Mouse (Mus musculus) layer of hippocampus, postnatal 14 days (tissue): ENCODE measurements around the gene Urah. TPM values are rescaled to one million over a fixed set of nuclear protein-coding genes. Genes with fewer than 3 reads are reported as not detected.
A peak's percentile ranks its signal among the peaks of the same experiment; 100 is the strongest.

Experiments used
- DNase-seq, 2 experiments: peaks; one replicate each; pipeline ENCODE4 v3.0.0; 2021 to 2022; ENCODE audit warnings: low spot score in 2 of 2, mixed read lengths in 1 of 2
- total RNA-seq, 2 experiments: library from RNA; stranded (reverse); gene quantifications; 2 replicates each; pipeline ENCODE4 v1.2.3; 2021

Gene Urah
- total RNA-seq, 2 experiments from 2014 or later, result 1.0 TPM; not detected in 1

DNA sequence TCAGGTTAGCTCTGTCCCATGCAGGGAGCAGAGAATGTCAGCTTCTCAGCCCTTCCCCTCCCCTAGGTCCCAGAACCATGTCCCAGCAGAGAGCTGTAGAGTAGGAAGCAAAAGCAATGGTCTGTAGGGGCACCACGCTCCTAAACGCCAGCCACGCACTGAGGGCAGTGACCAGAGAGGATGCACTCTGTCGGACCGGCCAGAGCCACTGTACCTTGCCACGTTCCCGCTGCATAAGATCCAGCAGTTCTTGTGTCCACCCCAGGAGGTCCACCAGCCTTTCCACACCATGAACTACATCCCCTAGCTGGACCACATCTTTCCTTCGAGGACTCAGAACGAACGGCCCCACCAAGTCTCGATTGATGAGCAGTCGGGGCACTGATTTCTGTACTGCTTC is 29.9 kb downstream of the Urah start:
- DNase-seq, result no peak

DNA sequence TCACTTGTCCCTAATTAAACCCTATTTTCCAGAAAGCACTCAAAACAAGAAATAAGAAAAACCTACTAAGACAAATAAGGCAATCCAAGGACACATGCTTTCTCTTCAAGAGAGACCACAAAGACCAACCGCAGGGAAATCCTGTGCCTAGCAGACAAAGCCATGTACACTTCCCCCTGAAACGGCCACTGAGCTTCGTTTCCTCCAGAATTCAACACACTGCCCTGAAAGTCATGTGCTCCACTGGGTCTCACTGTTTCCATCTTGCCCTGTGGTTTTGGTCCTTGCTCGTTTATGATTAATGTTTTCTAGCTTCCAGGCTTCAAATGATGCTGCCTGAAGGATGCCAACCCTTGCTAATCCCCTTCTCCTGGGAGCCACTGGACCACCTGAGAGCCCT is 39.4 kb downstream of the Urah start:
- DNase-seq, result no peak

DNA sequence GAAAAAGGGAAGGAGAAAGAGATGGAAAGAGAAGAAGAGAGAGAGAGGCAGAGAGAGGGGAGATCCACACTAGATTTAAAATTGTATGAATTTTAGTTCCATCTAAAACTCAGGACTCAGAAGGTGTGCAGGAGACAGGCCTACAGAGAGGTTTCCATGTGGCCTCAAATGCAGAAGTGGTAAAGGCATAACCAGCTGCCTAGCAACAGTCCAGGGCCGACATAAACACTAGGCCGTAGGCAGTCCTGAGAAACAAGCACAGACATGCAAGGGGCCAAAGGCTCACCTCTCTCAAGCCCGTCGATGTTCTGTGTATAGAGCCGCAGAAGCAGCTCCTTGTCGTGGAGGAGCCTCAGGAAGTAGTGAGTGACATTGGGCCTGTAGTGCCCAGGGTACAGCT is 42.5 kb downstream of the Urah start:
- DNase-seq, result no peak

DNA sequence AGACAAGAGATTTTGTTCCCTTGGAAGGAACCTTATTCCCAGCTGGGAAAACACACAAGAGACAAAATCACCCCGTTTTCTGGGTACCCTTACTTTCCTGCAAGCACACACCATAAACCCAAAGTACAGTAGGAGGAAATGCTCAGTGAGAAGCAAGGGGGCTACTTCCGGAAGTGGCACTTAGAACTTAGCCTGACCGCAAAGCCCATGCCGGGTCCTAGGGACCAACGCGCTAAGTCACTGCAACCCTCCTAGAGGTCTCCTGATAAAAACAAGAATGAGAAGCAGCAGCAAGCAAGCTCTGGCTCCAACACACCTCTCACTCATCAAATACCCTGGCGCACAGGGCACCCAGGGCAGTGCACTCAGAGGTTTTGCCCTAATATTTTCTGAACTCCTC is 44.5 kb downstream of the Urah start:
- no peak for DNase-seq

DNA sequence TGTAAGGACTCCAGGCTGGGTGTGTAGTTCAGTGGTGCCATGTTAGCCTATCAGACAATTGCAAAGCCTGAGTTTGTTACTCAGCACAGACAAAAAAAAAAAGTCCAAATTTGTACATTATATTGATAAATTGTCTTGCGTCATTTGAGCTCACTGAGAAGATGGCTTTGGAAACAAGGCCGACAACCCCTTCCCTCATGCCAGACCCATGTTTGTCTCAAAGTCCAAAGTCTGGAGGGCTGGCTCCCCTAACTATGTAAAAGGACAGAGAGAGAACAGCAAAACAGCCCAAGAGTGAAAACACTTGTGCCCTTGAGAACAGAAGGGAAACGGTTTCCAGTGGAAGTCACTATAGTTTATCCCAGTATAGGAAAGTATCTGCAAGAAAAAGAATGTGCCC is 45.6 kb downstream of the Urah start:
- no peak for DNase-seq

DNA sequence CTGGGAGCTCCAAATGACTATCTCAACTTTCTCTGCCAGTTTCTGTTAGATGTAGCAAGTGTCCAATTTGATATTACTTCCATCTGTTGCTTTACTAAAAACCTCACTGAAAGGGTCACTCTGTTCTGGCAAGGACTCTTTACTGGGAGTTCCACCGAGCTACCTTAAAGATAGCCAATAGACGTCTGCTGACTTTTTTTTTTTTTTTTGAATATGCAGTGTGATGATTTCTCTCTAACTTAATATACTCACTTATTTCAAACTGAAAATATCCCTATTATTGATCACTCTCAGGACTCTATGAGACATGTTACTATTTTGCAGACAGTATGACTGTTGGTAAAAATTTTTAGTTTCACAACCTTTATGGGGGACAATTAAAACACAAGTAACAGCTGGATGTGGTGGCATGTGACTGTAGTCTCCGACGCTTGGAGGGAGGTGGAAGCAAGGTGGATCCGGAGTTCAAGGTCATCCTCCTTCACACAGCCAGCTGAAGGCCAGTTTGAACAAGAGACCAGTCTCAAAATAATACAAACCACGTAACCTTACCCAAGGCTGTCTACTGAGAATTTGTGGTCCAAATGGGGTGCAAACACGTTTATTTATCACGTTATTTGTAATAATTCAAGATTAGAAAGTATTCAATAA is 46.2 kb downstream of the Urah start:
- DNase-seq, result no peak

DNA sequence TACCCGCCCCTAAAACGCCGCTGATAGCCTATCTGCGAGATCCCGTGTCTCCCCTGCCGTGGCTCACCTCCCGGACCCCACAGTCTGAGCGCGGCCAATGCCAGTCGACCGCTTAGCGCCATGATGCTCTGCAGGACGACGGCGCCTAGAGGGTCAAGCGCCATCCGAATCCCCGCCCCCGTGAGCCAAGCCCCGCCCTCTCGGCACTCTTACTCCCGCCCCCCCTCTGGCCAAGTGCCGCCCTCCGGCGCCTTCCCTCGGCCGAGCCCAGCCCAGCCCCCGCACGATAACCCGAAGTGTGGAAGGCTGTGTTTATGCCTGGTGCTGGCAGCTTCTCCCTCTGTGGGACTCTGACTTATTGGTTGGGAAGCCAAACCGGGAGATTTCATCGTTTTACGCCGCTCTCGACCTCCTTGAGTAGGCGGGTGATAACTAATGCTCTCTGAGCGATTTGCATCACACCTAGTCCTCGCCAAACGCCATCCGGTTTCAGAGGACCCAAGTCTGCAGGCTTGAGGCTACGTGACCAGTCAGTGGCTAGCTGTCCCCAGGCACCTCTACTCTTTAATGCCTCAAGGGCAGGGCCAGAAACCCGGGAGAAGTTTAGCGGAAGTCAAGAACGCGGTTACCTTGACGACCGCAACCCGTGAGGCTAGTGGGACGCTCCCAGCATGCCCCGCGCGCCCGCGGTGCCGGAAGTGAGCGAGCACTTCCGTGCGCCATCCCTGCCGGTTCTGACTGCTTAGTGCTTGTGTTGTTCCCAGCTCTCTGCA is 47.1 kb downstream of the Urah start, which contains the start of the genes Psmd13 and Sirt3:
Psmd13 (plus strand) TSS at position 273 of the 773 bp plus-strand sequence.
Sirt3 (minus strand) TSS at position 614 of the 773 bp plus-strand sequence.
- DNase-seq, result peak; percentile 93 to 95

DNA sequence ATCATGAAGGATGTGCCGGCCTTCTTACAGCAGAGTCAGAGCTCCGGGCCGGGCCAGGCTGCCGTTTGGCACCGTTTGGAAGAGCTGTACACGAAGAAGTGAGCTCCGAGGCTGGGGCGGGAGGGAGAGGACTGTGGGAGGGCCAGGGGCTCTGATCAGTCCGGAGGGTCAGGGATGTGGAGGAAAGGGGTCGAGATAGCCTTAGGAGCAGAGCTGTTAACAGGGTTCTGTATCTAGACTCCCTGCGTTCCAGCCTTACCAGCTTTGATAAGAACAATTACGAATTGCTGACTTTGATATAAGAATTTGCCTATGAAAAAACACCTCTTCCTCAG is 47.6 kb downstream of the Urah start:
- DNase-seq, result no peak

Other genes starting within 250 kb of the Urah start
- under 1 TPM; 0.09 to 0.14 TPM for gene Olfr46, start 233.7 kb upstream of the Urah start, total RNA-seq
- gene Olfr61, start 206.0 kb upstream of the Urah start, total RNA-seq, result not detected
- not detected for gene Olfr53, start 188.6 kb upstream of the Urah start, total RNA-seq
- under 1 TPM; 0.14 to 0.74 TPM for gene Olfr539, start 175.1 kb upstream of the Urah start, total RNA-seq
- under 1 TPM; 0.05 to 0.17 TPM for gene Olfr45, start 153.1 kb upstream of the Urah start, total RNA-seq
- not detected for gene Olfr541, start 137.8 kb upstream of the Urah start, total RNA-seq
- not detected for gene Cyp2e1, start 71.3 kb upstream of the Urah start, total RNA-seq
- gene Syce1, start 47.2 kb upstream of the Urah start, total RNA-seq, result not detected
- gene Zfp941, start 12.8 kb upstream of the Urah start, total RNA-seq, result 10 to 100 TPM in 1 of 2 experiments, 1 to 10 TPM in 1; 8.0 to 11.2 TPM
- not detected for gene Scgb1c1, start 10.5 kb downstream of the Urah start, total RNA-seq
- not detected for gene Odf3, start 12.8 kb downstream of the Urah start, total RNA-seq
- 1 to 10 TPM in 1 of 2 experiments, not detected in 1; 1.6 TPM for gene Gm45785, start 21.3 kb downstream of the Urah start, total RNA-seq
- gene Ric8a, start 21.9 kb downstream of the Urah start, total RNA-seq, result 10 to 100 TPM; 88.2 to 90.6 TPM
- 10 to 100 TPM; 28.4 to 29.5 TPM for gene Bet1l, start 22.6 kb downstream of the Urah start, total RNA-seq
- gene Psmd13, start 47.0 kb downstream of the Urah start, total RNA-seq, result 100 to 1,000 TPM; 131 to 135 TPM
- gene Sirt3, start 47.3 kb downstream of the Urah start, total RNA-seq, result 10 to 100 TPM; 60.2 to 65.6 TPM
- gene Cox8b, start 65.4 kb downstream of the Urah start, total RNA-seq, result 1 to 10 TPM; 1.4 to 1.5 TPM
- under 1 TPM; 0.35 to 0.55 TPM for gene Nlrp6, start 85.9 kb downstream of the Urah start, total RNA-seq
- 1 to 10 TPM; 4.1 to 5.1 TPM for gene Pgghg, start 106.4 kb downstream of the Urah start, total RNA-seq
- not detected for gene Ifitm5, start 115.3 kb downstream of the Urah start, total RNA-seq
- not detected for gene Gm45717, start 120.9 kb downstream of the Urah start, total RNA-seq
- gene Ifitm2, start 121.0 kb downstream of the Urah start, total RNA-seq, result 10 to 100 TPM; 15.1 to 20.8 TPM
- 1 to 10 TPM; 3.3 to 6.3 TPM for gene Ifitm1, start 132.2 kb downstream of the Urah start, total RNA-seq
- 10 to 100 TPM in 1 of 2 experiments, 1 to 10 TPM in 1; 6.9 to 13.0 TPM for gene Ifitm3, start 175.8 kb downstream of the Urah start, total RNA-seq
- gene Ifitm6, start 182.9 kb downstream of the Urah start, total RNA-seq, result not detected
- not detected for gene Gm17387, start 194.1 kb downstream of the Urah start, total RNA-seq
- gene B4galnt4, start 226.1 kb downstream of the Urah start, total RNA-seq, result 10 to 100 TPM; 90.0 to 97.9 TPM
- not detected for gene Pkp3, start 243.2 kb downstream of the Urah start, total RNA-seq